Mouse (Mus musculus) ES-E14 (cell line): ENCODE measurements around the gene Faim.

Source experiments
- HCFC1 ChIP-seq: IDR thresholded peaks from 2 replicates; pipeline ENCODE4 v1.6.1; 2012; ENCODE audit warnings: low read length, inconsistent platforms, borderline replicate concordance; ENCODE audit not compliant: insufficient read depth
- ZC3H11A ChIP-seq: IDR thresholded peaks from 2 replicates; pipeline ENCODE4 v1.6.1; 2012; ENCODE audit warnings: low read depth, mild to moderate bottlenecking, inconsistent platforms, low read length, borderline replicate concordance
- ZNF384 ChIP-seq: IDR thresholded peaks from 2 replicates; pipeline ENCODE4 v1.6.1; 2012; ENCODE audit warnings: low read depth, low read length, inconsistent platforms

- no peak for TF ChIP-seq ZC3H11A
- TF ChIP-seq ZNF384: no peak
- TF ChIP-seq HCFC1: peak; percentile 55; the same call in 1 of the 2 replicates
Observed at GRCm38 (mm10) chr9:98986476-98987096, 413 bp downstream of the Faim start.
